Mouse (Mus musculus) liver, embryonic 14.5 days (tissue): Measurements from ENCODE around the gene Chn2.

Source experiments
- CTCF ChIP-seq: IDR thresholded peaks from 2 replicates; pipeline ENCODE4 v1.5.1; 2016; ENCODE audit warnings: antibody characterized with exemption, low read depth, control low read depth
- EP300 ChIP-seq: IDR thresholded peaks from 2 replicates; pipeline ENCODE4 v1.6.1; 2016; ENCODE audit warnings: antibody characterized with exemption, low read depth

- TF ChIP-seq EP300 (no peak), CTCF (no peak)
Observed at GRCm38 (mm10) chr6:54251401-54252191, 212.2 kb downstream of the Chn2 start.
